Mouse (Mus musculus) cortical plate, adult 2 months (tissue): ENCODE data around the gene BC067074. TPM values are rescaled to one million over a fixed set of nuclear protein-coding genes. Genes with fewer than 3 reads are reported as not detected.

ENCODE experiments used
- H3K27ac ChIP-seq: fragments of 200-500 bp; 2 replicates; pipeline ENCODE4 v1.5.1; 2012; ENCODE audit warnings: low read length, control low read depth, inconsistent platforms; ENCODE audit not compliant: insufficient read depth
- H3K4me1 ChIP-seq: fragments of 200-500 bp; 2 replicates; pipeline ENCODE4 v1.6.1; 2011; ENCODE audit warnings: low read length; ENCODE audit not compliant: control insufficient read depth, insufficient read depth
- H3K4me3 ChIP-seq: fragments of 200-500 bp; 2 replicates; pipeline ENCODE4 v1.5.1; 2011; ENCODE audit warnings: mild to moderate bottlenecking, low read length, control low read depth; ENCODE audit not compliant: insufficient read depth
- CTCF ChIP-seq: fragments of 200-500 bp; IDR thresholded peaks from 2 replicates; pipeline ENCODE4 v1.5.1; 2011; ENCODE audit warnings: mild to moderate bottlenecking, control low read depth, low read length; ENCODE audit not compliant: insufficient read depth; ENCODE audit errors: extremely low read depth
- POLR2A ChIP-seq: fragments of 200-500 bp; IDR thresholded peaks from 2 replicates; pipeline ENCODE4 v1.6.1; 2011; ENCODE audit warnings: mild to moderate bottlenecking, low read length, control low read depth; ENCODE audit not compliant: insufficient read depth; ENCODE audit errors: extremely low read depth
- polyA plus RNA-seq: library from polyadenylated mRNA; depleted of rRNA; stranded (reverse); fragments of >200 nt; gene quantifications from 2 replicates; pipeline ENCODE4 v1.2.3, GENCODE M21; 2012

The BC067074 gene
- polyA plus RNA-seq, 1 experiment: 1.1 TPM

DNA sequence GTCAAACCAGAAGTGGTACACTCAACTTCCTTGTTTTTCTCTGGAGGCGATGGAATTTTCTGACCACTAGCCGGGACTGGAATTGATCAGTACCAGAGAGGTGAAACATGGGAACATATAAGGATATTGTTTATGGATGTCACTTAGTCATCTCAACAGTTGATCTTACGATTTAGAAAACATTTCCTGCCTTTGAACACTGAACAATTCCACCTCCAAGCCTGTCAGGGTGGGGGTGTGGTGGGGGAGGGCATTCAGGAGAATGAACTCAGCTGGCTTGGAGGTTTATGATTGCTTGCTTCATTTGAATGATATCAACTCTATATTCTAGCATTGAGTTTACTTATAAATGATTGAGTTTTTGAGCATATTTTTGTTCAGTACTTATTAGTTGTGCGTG is 13.6 kb downstream of the BC067074 start:
- no peaks in the 10 kb centered on the region for H3K4me1 ChIP-seq
- H3K27ac ChIP-seq: no peak overlapping the region
- TF ChIP-seq CTCF: no peak
- TF ChIP-seq POLR2A: no peak
- no peak overlapping the region for H3K4me3 ChIP-seq

DNA sequence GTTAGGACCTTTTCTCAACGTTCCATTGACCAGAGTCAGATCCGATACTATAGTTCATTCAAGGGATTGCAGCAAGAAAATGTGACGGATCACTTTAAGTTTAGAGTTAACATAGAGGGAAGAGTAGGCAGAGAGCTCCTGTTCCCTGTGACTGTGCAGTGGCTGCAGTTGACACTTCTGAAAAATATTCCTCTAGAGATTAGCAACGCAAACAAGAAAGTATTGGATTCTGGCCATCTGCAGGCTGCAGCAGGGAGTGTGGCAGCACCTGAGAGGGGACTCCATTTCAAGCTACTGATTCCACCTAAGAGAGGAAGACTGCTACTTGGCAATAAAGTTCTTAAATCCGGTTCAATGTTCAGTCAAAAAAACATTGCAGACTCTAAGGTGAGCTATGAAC is 26.6 kb downstream of the BC067074 start:
- no peaks in the 10 kb centered on the region for H3K4me1 ChIP-seq
- no peak for TF ChIP-seq POLR2A
- TF ChIP-seq CTCF: no peak
- H3K4me3 ChIP-seq: no peak overlapping the region
- no peak overlapping the region for H3K27ac ChIP-seq

DNA sequence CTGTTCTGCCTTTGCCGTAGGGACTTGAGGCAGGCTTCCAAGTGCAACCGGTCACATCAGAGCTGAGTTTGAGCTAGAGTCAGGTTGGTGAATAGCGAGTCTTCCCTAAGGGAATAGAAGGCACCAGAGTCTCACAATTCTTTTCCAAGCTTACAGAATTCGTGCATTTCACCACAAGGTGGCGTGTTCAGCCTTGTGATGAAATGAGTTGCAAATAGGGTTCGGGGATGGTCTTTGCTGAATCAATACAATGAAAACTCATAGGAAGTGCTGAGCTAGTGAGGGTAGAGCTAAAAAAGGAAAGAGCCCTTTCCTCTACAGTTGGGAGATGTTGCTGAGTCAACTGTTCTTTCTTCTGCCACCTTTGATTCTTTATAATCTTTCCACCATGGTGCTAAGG is 29.0 kb downstream of the BC067074 start:
- TF ChIP-seq CTCF (peak; percentile 66; the same call in 1 of the 2 replicates), POLR2A (no peak)
- Histone ChIP-seq H3K4me1 (no peaks in the 10 kb centered on the region), H3K27ac (no peak overlapping the region), H3K4me3 (no peak overlapping the region)

DNA sequence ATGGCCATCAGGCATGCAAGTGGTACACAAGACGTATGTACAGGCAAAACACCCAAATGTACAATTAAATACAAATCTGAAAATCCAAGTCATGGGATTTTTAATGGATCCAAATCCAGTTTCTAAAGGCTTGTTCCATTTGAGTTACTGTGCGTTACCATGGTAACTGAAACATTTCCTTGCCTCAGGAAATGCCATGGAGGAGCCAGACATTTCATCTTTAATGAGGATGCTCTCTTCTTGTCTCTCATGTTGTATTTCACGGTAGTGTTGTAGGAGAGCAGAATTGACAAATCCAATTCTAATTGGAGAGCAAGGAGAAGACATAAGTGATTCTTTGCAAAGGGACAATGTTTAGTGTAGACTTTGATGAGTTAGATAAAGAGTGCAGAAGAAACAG is 31.3 kb downstream of the BC067074 start:
- Histone ChIP-seq H3K27ac (no peak overlapping the region), H3K4me1 (no peaks in the 10 kb centered on the region), H3K4me3 (no peak overlapping the region)
- TF ChIP-seq POLR2A (no peak), CTCF (no peak)

DNA sequence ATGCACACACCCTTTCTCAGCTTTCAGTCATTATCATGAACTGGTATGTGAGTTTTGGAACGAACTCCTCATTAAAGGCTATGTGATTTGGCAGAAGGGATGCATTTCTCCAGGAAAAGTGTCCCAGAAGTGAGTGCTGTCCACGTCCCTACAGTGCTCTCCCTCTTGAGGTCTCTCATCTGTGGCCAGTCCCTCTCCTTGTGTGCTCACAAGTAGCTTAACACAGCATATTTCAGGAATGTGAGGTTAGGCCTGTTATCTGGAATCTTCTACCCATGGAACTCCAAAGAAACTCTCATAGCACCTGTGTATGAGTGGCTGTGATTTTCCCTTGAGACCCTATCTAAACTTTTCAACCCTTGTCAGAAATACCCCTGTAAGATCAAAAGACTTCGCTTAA is 32.7 kb downstream of the BC067074 start:
- no peak for TF ChIP-seq POLR2A
- TF ChIP-seq CTCF: no peak
- H3K4me3 ChIP-seq: no peak overlapping the region
- no peaks in the 10 kb centered on the region for H3K4me1 ChIP-seq
- no peak overlapping the region for H3K27ac ChIP-seq

DNA sequence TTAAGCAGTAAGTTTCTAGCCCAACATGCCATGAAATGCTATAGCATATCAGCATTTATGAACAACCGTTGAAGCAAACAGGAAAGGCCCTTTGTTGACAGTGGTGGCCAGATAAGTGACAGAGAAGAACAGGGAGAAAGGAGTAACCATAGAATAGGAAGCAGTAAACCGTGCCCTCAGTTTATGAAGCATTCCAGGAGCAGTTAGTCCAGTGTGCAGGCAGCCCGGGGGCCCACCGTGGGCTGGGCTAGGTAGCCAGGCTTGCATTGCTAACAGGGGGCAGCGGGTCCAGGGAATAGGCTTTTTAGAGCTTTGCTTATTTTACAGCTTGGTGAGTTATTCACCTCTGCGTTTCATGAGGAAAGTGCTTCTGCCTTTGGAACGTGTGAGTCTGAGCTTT is 39.3 kb downstream of the BC067074 start:
- Histone ChIP-seq H3K4me1 (no peaks in the 10 kb centered on the region), H3K4me3 (no peak overlapping the region), H3K27ac (no peak overlapping the region)
- TF ChIP-seq CTCF (no peak), POLR2A (no peak)

DNA sequence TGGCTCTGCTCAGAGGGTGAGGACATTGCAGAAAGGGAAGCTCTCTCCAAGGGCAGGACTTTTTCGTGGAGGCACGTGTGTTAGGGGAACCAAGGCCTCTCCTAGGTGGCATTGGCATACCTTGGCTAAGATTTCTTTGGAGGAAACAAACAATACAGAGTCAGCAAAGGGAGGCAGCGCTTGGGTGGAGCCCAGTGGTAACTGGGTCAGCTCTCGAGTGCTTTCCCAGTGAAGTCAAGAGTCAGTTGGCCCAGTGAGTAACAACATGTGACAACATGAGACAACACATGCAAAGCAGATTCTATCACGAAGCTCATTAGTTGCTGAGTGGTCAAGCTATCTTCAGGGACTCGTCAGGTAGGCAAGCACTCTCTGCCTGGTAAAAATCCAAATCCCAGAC is 40.4 kb downstream of the BC067074 start:
- Histone ChIP-seq H3K4me3 (no peak overlapping the region), H3K4me1 (peaks cover 1% of the 10 kb centered on the region; the same call in 1 of the 2 replicates), H3K27ac (no peak overlapping the region)
- TF ChIP-seq CTCF (no peak), POLR2A (no peak)

DNA sequence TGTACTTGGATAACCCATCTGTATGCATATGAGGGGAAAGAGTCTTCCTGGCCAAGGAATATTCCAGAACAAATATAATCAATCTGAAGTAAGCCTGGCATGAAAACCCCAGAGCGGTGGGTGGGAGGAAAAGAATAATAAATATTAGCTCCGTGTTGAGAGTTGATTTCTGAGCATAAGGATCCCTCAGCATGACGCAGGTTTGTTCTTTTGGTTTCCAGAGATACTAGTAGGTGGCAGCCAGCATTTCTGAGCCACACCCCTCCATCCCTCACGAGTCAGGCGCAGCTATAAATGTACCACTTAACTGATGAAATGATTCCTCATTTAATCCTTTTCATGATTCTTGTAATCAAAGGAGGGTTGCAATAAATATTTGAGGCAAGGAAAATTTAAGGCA is 41.0 kb downstream of the BC067074 start:
- no peak overlapping the region for H3K4me3 ChIP-seq
- H3K4me1 ChIP-seq: peaks cover 1% of the 10 kb centered on the region; the same call in 1 of the 2 replicates
- TF ChIP-seq CTCF (no peak), POLR2A (no peak)
- no peak overlapping the region for H3K27ac ChIP-seq

DNA sequence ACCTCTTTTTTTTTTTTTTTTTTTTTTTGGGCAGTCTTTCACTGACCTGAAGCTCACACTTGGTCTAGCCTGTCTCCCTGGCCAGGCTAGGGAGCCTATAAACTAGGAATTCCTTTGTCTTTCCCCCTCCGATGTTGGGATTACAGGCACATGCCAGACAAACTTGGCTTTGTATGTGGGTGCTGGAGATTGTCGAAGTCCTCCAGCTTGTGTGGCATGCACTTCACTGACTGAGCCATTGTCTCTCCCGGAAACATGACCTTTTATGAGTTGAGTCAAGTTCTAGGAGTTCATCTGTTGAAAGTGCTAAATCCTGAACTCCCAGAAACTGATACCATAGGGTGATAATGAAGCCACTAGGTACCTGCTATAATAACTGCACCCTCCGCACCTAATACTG is 41.8 kb downstream of the BC067074 start:
- TF ChIP-seq POLR2A: no peak
- TF ChIP-seq CTCF: no peak
- H3K4me3 ChIP-seq: no peak overlapping the region
- H3K4me1 ChIP-seq: peaks cover 1% of the 10 kb centered on the region; the same call in 1 of the 2 replicates
- no peak overlapping the region for H3K27ac ChIP-seq

DNA sequence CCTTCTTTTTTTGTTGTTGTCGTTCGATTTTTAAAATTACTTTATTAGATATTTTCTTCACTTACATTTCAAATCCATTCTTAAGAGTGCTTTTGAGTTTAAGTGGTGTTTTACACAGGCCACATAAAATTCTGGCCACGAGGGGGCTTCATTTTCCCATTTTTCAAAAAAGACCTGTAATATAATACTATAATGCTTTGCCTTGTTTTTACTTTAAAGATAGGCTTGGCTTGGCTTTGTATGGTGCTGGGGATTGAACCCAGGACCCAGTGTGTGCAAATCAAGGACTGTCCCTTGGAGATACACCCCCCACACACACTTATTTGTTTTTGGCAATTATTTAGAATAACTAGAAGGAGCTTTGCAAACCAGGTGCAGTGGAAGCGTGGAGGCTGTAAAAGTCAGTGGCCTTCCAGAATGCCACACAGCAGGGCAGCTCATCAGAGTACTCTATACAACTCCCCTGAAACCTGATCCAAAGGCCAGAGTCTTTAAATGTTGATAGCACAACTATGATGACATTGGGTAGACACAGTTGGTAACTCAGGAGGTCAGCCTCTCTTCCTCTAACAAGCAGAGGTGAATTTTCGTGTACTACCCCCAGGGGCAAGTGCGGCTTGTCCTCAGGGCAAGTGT is 44.4 kb downstream of the BC067074 start:
- H3K27ac ChIP-seq: no peak overlapping the region
- peaks cover 1% of the 10 kb centered on the region; the same call in 1 of the 2 replicates for H3K4me1 ChIP-seq
- H3K4me3 ChIP-seq: no peak overlapping the region
- TF ChIP-seq POLR2A (no peak), CTCF (no peak)

DNA sequence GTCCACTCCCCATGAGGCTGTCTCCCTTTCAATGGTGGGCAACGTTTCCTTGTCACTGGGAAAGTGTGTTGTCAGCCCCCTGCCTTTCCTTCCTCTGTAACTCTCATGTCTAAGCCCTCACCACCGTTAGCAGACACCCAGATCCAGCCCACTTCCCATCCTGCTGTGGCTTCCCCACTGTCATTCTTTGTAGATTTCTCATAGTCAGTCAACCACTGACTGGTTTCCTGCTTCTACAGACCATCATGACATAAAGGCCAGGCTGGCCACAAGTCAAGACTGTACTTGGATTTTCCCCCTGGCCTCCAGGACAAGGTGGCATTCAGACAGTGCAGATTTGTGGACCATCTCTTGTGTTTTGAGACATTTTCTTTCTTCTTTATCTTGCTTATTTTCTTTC is 47.7 kb downstream of the BC067074 start:
- no peak overlapping the region for H3K27ac ChIP-seq
- no peak overlapping the region for H3K4me3 ChIP-seq
- peaks cover 1% of the 10 kb centered on the region; the same call in 1 of the 2 replicates for H3K4me1 ChIP-seq
- TF ChIP-seq POLR2A (no peak), CTCF (no peak)
